Mouse (Mus musculus) G1E (cell line): ENCODE measurements around the gene Mmp11. TPM values are rescaled to one million over a fixed set of nuclear protein-coding genes. Genes with fewer than 3 reads are reported as not detected.
"Not testable (repeated sequence)": the region's sequence is repeated elsewhere in the genome, so short reads cannot be mapped to it uniquely, and the experiment has no call there.

Experiments
- ATAC-seq: 2 replicates; pipeline ENCODE4 v1.8.0; 2016; ENCODE audit warnings: mild to moderate bottlenecking; ENCODE audit not compliant: insufficient number of reproducible peaks, poor library complexity, low FRiP score, severe bottlenecking; ENCODE audit errors: extremely low read depth
- DNase-seq: peaks from one replicate; pipeline ENCODE4 v3.0.0; 2012; ENCODE audit warnings: low spot score
- H3K27me3 ChIP-seq: 2 replicates; pipeline ENCODE4 v1.6.1; 2012; ENCODE audit warnings: mild to moderate bottlenecking, low read length, inconsistent platforms; ENCODE audit not compliant: insufficient read depth
- H3K36me3 ChIP-seq: replicated peaks from 2 replicates; pipeline ENCODE3; 2012; ENCODE audit warnings: mild to moderate bottlenecking, inconsistent platforms
- H3K4me1 ChIP-seq: 2 replicates; pipeline ENCODE4 v1.6.1; 2012; ENCODE audit warnings: low read depth, low read length, inconsistent platforms, mixed read lengths; ENCODE audit not compliant: insufficient read depth
- H3K4me3 ChIP-seq: 2 replicates; pipeline ENCODE4 v1.5.1; 2012; ENCODE audit warnings: low read depth, mild to moderate bottlenecking, inconsistent platforms, low read length, moderate library complexity, mixed read lengths
- H3K9me3 ChIP-seq: replicated peaks from 2 replicates; pipeline ENCODE4 v1.6.1; 2012; ENCODE audit warnings: inconsistent platforms
- CTCF ChIP-seq: IDR thresholded peaks from 2 replicates; pipeline ENCODE4 v1.5.1; 2012; ENCODE audit warnings: low read depth, low read length, inconsistent platforms, mixed read lengths
- GATA1 ChIP-seq: IDR thresholded peaks from 2 replicates; pipeline ENCODE4 v1.6.1; 2012; ENCODE audit warnings: borderline replicate concordance, low read length, inconsistent platforms, mixed read lengths
- GATA2 ChIP-seq: IDR thresholded peaks from 2 replicates; pipeline ENCODE4 v1.6.1; 2012; ENCODE audit warnings: low read depth, low read length, inconsistent platforms, borderline replicate concordance
- POLR2AphosphoS5 ChIP-seq: IDR thresholded peaks from 2 replicates; pipeline ENCODE4 v1.6.1; 2012; ENCODE audit warnings: low read depth, low read length, inconsistent platforms; ENCODE audit not compliant: insufficient replicate concordance
- TAL1 ChIP-seq: conservative IDR thresholded peaks from 2 replicates; pipeline ENCODE4 v1.6.1; 2012; ENCODE audit warnings: low read depth, low read length, inconsistent platforms, mixed read lengths
- polyA plus RNA-seq: library from polyadenylated mRNA; stranded (reverse); fragments of >175 nt; gene quantifications from 2 replicates; pipeline ENCODE4 v1.2.3, GENCODE M21; 2012
- total RNA-seq, 2 experiments: library from RNA; stranded (forward) in 1 of 2; stranded (reverse) in 1 of 2; fragments of 200-1000 nt in 1 of 2; fragments of >200 nt in 1 of 2; fragmentation: Nextera tagmentation in 1 of 2; gene quantifications; 2 replicates each; pipeline ENCODE4 v1.2.3; 2014 to 2017

Gene Mmp11
- total and polyA plus RNA-seq, 3 experiments: 0.11 TPM; not detected in 2

GRCm38 (mm10) chr10:75889406-75890153 lies 46.7 kb downstream of the Mmp11 start:
- no peaks in the 10 kb centered on the region; the same call in none of the 2 replicates for H3K9me3 ChIP-seq
- H3K36me3 ChIP-seq: peaks cover 20% of the 10 kb centered on the region
- ATAC-seq (no peak), DNase-seq (no peak)
- peaks cover 25% of the 10 kb centered on the region for H3K27me3 ChIP-seq
- no peak overlapping the region for H3K4me3 ChIP-seq
- TF ChIP-seq TAL1: no peak
- no peak for TF ChIP-seq POLR2AphosphoS5
- no peak for TF ChIP-seq GATA1
- TF ChIP-seq GATA2: no peak
- TF ChIP-seq CTCF: no peak
- H3K4me1 ChIP-seq: peaks cover 4% of the 10 kb centered on the region; the same call in 1 of the 2 replicates

DNA sequence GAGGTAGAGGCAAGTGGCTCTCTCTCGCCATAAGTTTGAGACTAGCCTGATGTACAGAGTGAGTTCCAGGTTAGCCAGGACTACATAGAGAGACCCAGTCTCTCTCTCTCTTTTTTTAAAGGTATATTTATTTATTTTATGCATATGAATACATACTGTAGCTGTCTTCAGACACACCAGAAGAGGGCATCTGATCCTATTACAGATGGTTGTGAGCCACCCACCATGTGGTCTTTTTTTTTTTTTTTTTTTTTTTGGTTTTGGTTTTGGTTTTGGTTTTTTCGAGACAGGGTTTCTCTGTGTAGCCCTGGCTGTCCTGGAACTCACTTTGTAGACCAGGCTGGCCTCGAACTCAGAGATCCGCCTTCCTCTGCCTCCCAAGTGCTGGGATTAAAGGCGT lies 48.8 kb downstream of the Mmp11 start:
- H3K36me3 ChIP-seq, ATAC-seq: not testable (repeated sequence)
- H3K27me3 ChIP-seq: peaks cover 32% of the 10 kb centered on the region

GRCm38 (mm10) chr10:75884742-75885141 lies 51.6 kb downstream of the Mmp11 start:
- Histone ChIP-seq H3K4me3 (no peak overlapping the region), H3K9me3 (no peaks in the 10 kb centered on the region), H3K27me3 (peaks cover 49% of the 10 kb centered on the region), H3K36me3 (no peaks in the 10 kb centered on the region), H3K4me1 (no peaks in the 10 kb centered on the region)
- DNase-seq: no peak
- ATAC-seq: no peak
- TF ChIP-seq GATA2: no peak
- no peak for TF ChIP-seq TAL1
- TF ChIP-seq GATA1: no peak
- TF ChIP-seq POLR2AphosphoS5: no peak
- TF ChIP-seq CTCF: no peak

More for the DNA sequence above, 48.8 kb downstream of the Mmp11 start:
- H3K4me3 ChIP-seq, DNase-seq, H3K4me1 ChIP-seq, H3K9me3 ChIP-seq: not testable (repeated sequence)

GRCm38 (mm10) chr10:75883232-75883552 lies 53.1 kb downstream of the Mmp11 start:
- DNase-seq (no peak), ATAC-seq (no peak)
- H3K27me3 ChIP-seq: peaks cover 41% of the 10 kb centered on the region
- H3K9me3 ChIP-seq: no peaks in the 10 kb centered on the region
- H3K4me3 ChIP-seq: no peak overlapping the region
- TF ChIP-seq POLR2AphosphoS5 (no peak), GATA1 (no peak), TAL1 (no peak), GATA2 (no peak), CTCF (no peak)
- no peaks in the 10 kb centered on the region for H3K36me3 ChIP-seq
- no peaks in the 10 kb centered on the region for H3K4me1 ChIP-seq

DNA sequence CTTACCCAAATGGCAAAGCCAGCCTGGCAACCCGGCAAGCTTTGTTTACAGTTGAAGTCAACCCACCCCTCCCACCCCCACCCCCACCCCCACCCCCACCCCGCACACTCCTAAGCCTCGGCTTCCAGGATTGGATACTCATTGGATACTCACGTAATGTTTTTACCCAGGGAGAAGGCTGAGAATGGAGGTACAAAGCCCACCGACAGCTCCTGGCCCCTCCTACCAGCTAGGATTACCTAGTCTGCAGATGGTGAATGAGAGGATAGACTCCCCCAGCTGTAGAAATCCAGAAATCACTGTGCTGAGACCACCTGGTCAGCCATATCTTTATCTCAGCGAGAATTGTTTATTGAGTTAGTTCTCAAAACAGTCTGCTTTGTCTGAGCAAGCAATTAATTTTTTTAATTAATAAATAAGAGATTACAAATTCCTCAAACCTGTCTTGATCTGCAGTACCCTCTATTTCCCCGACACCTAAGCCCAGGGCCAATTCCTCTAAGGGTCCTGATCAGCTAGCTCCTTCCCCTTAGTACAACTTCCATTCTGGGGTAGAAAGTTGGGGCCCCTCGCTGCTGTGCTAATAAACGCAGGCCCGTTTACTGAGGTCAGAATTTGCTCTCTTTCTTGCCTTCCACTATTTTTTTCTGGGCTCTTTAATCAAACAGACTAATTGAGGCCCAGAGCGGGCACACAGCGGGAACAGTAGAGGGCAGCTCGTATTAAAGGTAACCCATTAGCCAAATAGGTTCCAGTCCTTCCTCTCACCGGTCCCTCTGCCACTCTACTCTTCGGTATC lies 53.7 kb downstream of the Mmp11 start:
- H3K4me3 ChIP-seq: no peak overlapping the region
- H3K27me3 ChIP-seq: peaks cover 41% of the 10 kb centered on the region
- no peak for ATAC-seq
- DNase-seq: no peak
- no peaks in the 10 kb centered on the region for H3K9me3 ChIP-seq
- TF ChIP-seq TAL1: no peak
- no peak for TF ChIP-seq POLR2AphosphoS5
- no peak for TF ChIP-seq CTCF
- TF ChIP-seq GATA2: no peak
- no peak for TF ChIP-seq GATA1
- H3K4me1 ChIP-seq: no peaks in the 10 kb centered on the region
- no peaks in the 10 kb centered on the region for H3K36me3 ChIP-seq

GRCm38 (mm10) chr10:75881578-75882432 lies 54.5 kb downstream of the Mmp11 start:
- Histone ChIP-seq H3K27me3 (peaks cover 44% of the 10 kb centered on the region), H3K4me1 (no peaks in the 10 kb centered on the region), H3K36me3 (no peaks in the 10 kb centered on the region), H3K9me3 (no peaks in the 10 kb centered on the region), H3K4me3 (no peak overlapping the region)
- ATAC-seq: no peak
- no peak for DNase-seq
- TF ChIP-seq POLR2AphosphoS5 (no peak), CTCF (no peak), GATA2 (no peak), TAL1 (no peak), GATA1 (no peak)
